Mouse (Mus musculus) stomach, embryonic 16.5 days (tissue): ENCODE results near the gene Zfp296. TPM values are rescaled to one million over a fixed set of nuclear protein-coding genes. Genes with fewer than 3 reads are reported as not detected.

Source experiments
- ATAC-seq: fragments of 200-750 bp; cut with Nextera tagmentation; 2 replicates; pipeline ENCODE4 v1.8.0; 2017; ENCODE audit warnings: moderate number of reproducible peaks, moderate TSS enrichment; ENCODE audit not compliant: insufficient read depth, low FRiP score
- H3K27ac ChIP-seq: fragments of 300-500 bp; sonication (generic); 2 replicates; pipeline ENCODE4 v1.5.1; 2014; ENCODE audit warnings: low read length
- H3K27me3 ChIP-seq: fragments of 300-500 bp; sonication (generic); 2 replicates; pipeline ENCODE4 v1.6.1; 2014; ENCODE audit warnings: low read length, control low read depth, mixed read lengths; ENCODE audit not compliant: control insufficient read depth, insufficient read depth
- H3K36me3 ChIP-seq: fragments of 300-500 bp; sonication (generic); 2 replicates; pipeline ENCODE4 v1.6.1; 2014; ENCODE audit warnings: low read length; ENCODE audit not compliant: control insufficient read depth, insufficient read depth
- H3K4me1 ChIP-seq: fragments of 300-500 bp; sonication (generic); 2 replicates; pipeline ENCODE4 v1.6.1; 2014; ENCODE audit warnings: low read length, control low read depth, mixed read lengths; ENCODE audit not compliant: control insufficient read depth, insufficient read depth
- H3K4me2 ChIP-seq: fragments of 300-500 bp; sonication (generic); 2 replicates; pipeline ENCODE4 v1.6.1; 2014; ENCODE audit warnings: low read depth, low read length, mixed read lengths
- H3K4me3 ChIP-seq: fragments of 300-500 bp; sonication (generic); replicated peaks from 2 replicates; pipeline ENCODE4 v1.5.1; 2014; ENCODE audit warnings: mild to moderate bottlenecking, low read length
- H3K9ac ChIP-seq: fragments of 300-500 bp; sonication (generic); 2 replicates; pipeline ENCODE4 v1.6.1; 2014; ENCODE audit warnings: low read length
- H3K9me3 ChIP-seq: fragments of 300-500 bp; sonication (generic); replicated peaks from 2 replicates; pipeline ENCODE4 v1.6.1; 2016; ENCODE audit warnings: low read length, control low read depth; ENCODE audit not compliant: control insufficient read depth
- WGBS: fragments of 180-500 bp; shearing (Covaris S2); extraction: QIAGEN DNeasy Blood & Tissue Kit; methylation state at CpG from one replicate; pipeline ENCODE4 v1.1.7; 2014; 5-methylcytosine and 5-hydroxymethylcytosine counted together
- polyA plus RNA-seq: library from polyadenylated mRNA; unstranded; fragments of >200 nt; fragmentation: Nextera tagmentation; extraction: Ambion mirVana; gene quantifications from 2 replicates; pipeline ENCODE4 v1.2.1, GENCODE M21; 2015

Zfp296 gene
- polyA plus RNA-seq: 2.8 and 3.7 TPM in 2 replicates

GRCm38 (mm10) chr7:19577141-19577852 is at the start of gene Zfp296, which contains the start of gene Gemin7:
TSS of gene Zfp296 (plus strand) at chr7:19577287.
TSS of gene Gemin7 (minus strand) at chr7:19577595.
- Histone ChIP-seq H3K4me2 (peak within 1 kb of the TSS; percentile 81), H3K27ac (peak within 1 kb of the TSS; percentile 7; the same call in 1 of the 2 replicates), H3K36me3 (peaks cover 5% of the 10 kb centered on the region; the same call in 1 of the 2 replicates), H3K9ac (peak within 1 kb of the TSS; percentile 73), H3K4me1 (peaks cover 24% of the 10 kb centered on the region), H3K9me3 (no peaks in the 10 kb centered on the region), H3K4me3 (peak within 1 kb of the TSS; percentile 51), H3K27me3 (peaks cover 18% of the 10 kb centered on the region)
- under 1% methylated on average over 56 of the region's 56 CpGs for WGBS
- ATAC-seq: no peak

DNA sequence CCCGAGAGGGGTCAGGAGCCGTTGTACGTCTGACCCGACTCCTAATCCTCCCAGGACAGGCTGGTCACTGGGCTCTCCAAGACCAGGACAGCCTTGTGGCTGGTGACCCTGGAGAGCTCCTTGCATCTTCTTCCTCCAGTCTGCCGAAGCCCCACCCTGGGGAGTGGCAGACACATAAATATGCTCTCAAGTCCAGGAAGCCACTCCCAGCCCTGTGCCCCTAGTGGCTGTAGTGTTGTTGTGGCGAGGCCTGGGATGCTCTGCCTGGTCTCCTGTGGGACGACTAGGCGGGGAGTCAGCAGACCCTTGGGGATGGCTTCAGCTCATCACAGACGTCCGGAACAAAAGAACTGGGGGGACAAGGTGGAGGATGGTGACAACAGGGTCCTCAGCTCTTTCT is 46.0 kb upstream of the Zfp296 start:
- peaks cover 17% of the 10 kb centered on the region for H3K36me3 ChIP-seq
- no peak overlapping the region for H3K27ac ChIP-seq
- no peaks in the 10 kb centered on the region for H3K27me3 ChIP-seq
- no peaks in the 10 kb centered on the region for H3K4me1 ChIP-seq
- H3K4me3 ChIP-seq: no peak overlapping the region
- H3K9me3 ChIP-seq: no peaks in the 10 kb centered on the region
- H3K9ac ChIP-seq: no peak overlapping the region
- 71% methylated on average over 10 of the region's 10 CpGs for WGBS
- no peak for ATAC-seq
- H3K4me2 ChIP-seq: no peak overlapping the region

- no peak overlapping the region for H3K9ac ChIP-seq
- ATAC-seq: no peak
- H3K4me3 ChIP-seq: no peak overlapping the region
- H3K4me1 ChIP-seq: no peaks in the 10 kb centered on the region
- no peak overlapping the region for H3K4me2 ChIP-seq
- H3K9me3 ChIP-seq: no peaks in the 10 kb centered on the region
- H3K27ac ChIP-seq: no peak overlapping the region
- no peaks in the 10 kb centered on the region for H3K27me3 ChIP-seq
- 84% methylated on average over 14 of the region's 14 CpGs for WGBS
- peaks cover 17% of the 10 kb centered on the region for H3K36me3 ChIP-seq
These were observed 44.8 kb upstream of the Zfp296 start for GRCm38 (mm10) chr7:19532240-19532639.

DNA sequence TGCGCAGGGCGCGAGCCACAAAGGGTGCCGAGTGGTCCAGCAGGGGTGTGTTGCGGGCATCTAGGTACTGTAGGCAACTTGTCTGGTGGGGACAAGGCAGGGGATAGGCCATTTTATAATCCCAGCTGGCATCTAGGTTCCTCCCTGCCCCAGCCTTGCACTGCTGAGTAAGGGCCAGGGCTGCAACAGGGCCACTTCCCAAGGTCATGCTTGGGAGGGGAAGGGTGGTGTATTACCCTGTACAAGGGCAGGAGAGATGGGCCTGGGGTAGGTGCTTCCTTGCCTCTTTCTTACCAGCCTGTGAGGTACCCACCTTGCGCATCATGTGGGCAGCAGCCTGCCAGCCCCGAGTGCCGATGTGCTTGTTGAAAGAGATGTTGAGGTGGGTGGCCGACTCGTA is 42.4 kb upstream of the Zfp296 start:
- Histone ChIP-seq H3K4me3 (no peak overlapping the region), H3K27me3 (no peaks in the 10 kb centered on the region), H3K36me3 (peaks cover 17% of the 10 kb centered on the region), H3K9me3 (no peaks in the 10 kb centered on the region), H3K27ac (no peak overlapping the region), H3K9ac (no peak overlapping the region), H3K4me1 (no peaks in the 10 kb centered on the region), H3K4me2 (no peak overlapping the region)
- ATAC-seq: no peak
- WGBS: 91% methylated on average over 10 of the region's 10 CpGs

DNA sequence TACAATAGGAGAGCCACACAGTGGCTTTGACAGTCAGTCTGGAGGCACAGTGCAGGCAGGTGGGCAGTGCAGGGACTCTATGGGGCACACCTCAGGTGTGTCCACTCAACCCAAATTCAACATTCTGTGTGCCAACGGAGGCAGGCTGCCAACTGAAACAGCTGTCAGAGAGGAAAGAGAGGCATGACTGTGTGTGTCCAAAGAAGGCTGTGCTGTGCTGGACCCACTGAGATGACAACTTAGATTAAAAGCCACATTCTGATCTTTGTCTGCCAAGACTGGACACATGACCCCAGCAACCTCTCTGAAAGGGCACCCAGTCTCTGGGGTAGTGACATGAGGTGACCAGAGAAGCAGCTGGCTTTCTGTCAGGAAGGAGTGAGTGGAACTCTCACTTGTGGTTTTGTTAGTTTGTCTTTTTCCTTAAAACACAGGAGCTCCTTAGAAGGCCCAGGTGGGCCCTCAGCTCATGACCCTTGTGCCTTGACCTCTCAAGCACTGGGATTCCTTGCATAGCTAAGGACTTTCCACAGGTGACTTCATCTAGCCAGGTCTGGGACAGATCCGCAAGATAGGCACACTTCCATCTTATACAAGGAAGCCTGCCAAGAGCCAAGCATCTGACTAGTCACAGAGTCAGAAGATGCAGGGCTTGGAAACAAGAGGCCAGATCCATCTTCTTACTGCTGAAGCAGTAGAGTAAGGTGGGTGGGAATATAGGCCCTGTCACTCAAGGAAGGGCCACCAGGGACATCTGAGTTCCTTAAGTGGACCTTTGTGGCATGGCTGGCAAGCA is 36.1 kb upstream of the Zfp296 start:
- Histone ChIP-seq H3K4me2 (no peak overlapping the region), H3K27ac (no peak overlapping the region), H3K9ac (no peak overlapping the region), H3K4me1 (peaks cover 34% of the 10 kb centered on the region), H3K36me3 (no peaks in the 10 kb centered on the region), H3K4me3 (no peak overlapping the region), H3K27me3 (no peaks in the 10 kb centered on the region), H3K9me3 (no peaks in the 10 kb centered on the region)
- 78% methylated on average over 2 of the region's 2 CpGs for WGBS
- ATAC-seq: no peak

- H3K27ac ChIP-seq: no peak overlapping the region
- H3K27me3 ChIP-seq: no peaks in the 10 kb centered on the region
- no peak for ATAC-seq
- no peaks in the 10 kb centered on the region for H3K9me3 ChIP-seq
- H3K4me3 ChIP-seq: no peak overlapping the region
- WGBS: 70% methylated on average over 7 of the region's 7 CpGs
- no peak overlapping the region for H3K9ac ChIP-seq
- H3K36me3 ChIP-seq: no peaks in the 10 kb centered on the region
- H3K4me2 ChIP-seq: no peak overlapping the region
- peaks cover 41% of the 10 kb centered on the region for H3K4me1 ChIP-seq
These were observed 35.4 kb upstream of the Zfp296 start for GRCm38 (mm10) chr7:19541681-19542154.

- no peak overlapping the region for H3K4me2 ChIP-seq
- H3K36me3 ChIP-seq: no peaks in the 10 kb centered on the region
- peaks cover 45% of the 10 kb centered on the region for H3K4me1 ChIP-seq
- H3K27me3 ChIP-seq: no peaks in the 10 kb centered on the region
- ATAC-seq: peak; percentile 31; the same call in 1 of the 2 replicates
- no peak overlapping the region for H3K27ac ChIP-seq
- H3K9me3 ChIP-seq: no peaks in the 10 kb centered on the region
- H3K9ac ChIP-seq: no peak overlapping the region
- no peak overlapping the region for H3K4me3 ChIP-seq
- 60% methylated on average over 8 of the region's 8 CpGs for WGBS
These were observed 34.9 kb upstream of the Zfp296 start for GRCm38 (mm10) chr7:19542155-19542691.

DNA sequence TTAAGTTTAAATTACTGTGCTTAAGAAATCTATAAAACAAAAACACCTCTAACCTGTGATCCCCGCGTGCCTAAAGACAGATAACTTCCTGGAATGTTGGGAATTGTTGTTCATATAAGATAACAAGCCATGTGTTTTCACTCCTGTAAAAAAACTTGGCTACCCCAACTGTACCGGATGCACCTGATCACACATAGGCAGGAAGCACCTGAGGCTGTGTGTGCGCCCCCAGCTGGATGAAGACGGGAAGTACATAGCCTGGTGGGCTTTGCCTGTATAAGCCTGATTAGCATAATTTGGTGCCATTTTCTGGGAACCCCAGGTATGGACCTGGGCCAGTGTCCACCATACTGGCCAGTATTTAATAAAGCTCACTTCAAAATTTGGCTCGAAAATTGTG is 33.5 kb upstream of the Zfp296 start:
- Histone ChIP-seq H3K4me3 (no peak overlapping the region), H3K9ac (no peak overlapping the region), H3K4me1 (peaks cover 58% of the 10 kb centered on the region), H3K36me3 (no peaks in the 10 kb centered on the region), H3K27me3 (no peaks in the 10 kb centered on the region), H3K27ac (peak overlapping the region; percentile 77; the same call in 1 of the 2 replicates), H3K4me2 (no peak overlapping the region), H3K9me3 (no peaks in the 10 kb centered on the region)
- ATAC-seq: no peak
- 44% methylated on average over 6 of the region's 6 CpGs for WGBS

DNA sequence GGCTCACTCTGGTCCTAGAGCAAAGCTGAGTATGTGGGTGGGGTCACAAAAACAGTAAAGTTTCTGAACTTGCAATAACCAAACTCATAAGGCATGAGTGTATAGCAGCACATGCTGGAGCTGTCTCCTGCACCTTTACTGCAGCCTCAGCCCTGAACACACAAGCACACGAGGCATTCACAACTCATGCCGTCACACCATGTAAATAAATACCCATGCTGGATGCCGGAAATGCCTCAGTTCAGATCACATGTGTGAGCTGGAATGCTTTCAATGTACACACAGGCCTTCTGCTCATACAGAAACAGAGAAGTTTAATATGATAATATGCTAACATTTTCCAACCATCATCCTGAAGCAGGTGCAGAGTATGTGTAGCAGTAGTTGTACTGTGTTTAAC is 31.1 kb upstream of the Zfp296 start:
- Histone ChIP-seq H3K4me3 (no peak overlapping the region), H3K36me3 (no peaks in the 10 kb centered on the region), H3K27ac (peak overlapping the region; percentile 49; the same call in 1 of the 2 replicates), H3K4me2 (no peak overlapping the region), H3K9ac (no peak overlapping the region), H3K27me3 (no peaks in the 10 kb centered on the region), H3K4me1 (peaks cover 57% of the 10 kb centered on the region), H3K9me3 (no peaks in the 10 kb centered on the region)
- ATAC-seq: no peak
- 28% methylated on average over 3 of the region's 3 CpGs for WGBS
